27 mouse cellular contexts compared by ENCODE assay signal in the genomic region with DNA sequence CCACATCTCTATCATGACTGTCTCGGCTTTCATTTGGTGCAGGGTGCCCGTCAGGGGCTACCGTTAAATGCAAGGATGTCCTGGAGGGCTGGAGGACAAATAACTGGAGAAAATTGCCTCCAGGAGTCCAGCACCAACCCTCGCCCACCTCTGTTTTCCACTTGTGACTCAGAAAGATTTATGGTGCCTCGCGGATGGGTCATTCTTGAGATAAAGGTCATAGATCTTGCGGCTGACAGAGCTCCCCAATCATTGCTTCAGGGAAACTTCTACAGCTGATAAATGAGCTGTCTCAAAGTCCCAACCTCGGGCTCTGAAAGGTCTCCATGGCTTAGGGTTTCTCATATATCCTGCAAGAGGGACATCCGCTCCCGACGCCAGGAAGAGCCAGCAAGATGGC.
A peak's percentile ranks its signal among the peaks of the same experiment; 100 is the strongest.
DNase-seq lines count a peak whose midpoint lies in the region; ATAC-seq lines count a peak whose summit lies in the region.
"Had no signal": no experiment of that assay in that cellular context is flagged by ENCODE, and none has a peak within 500 bp of the region (broad histone marks: within the 10 kb centered on the region; RNA-seq: fewer than 3 reads in every experiment).

No protein-coding gene starts in this region.

- H3K4me3 ChIP-seq in intestine, embryonic 16.5 days (ENCODE audit: low read length) = no peak overlapping the region
- H3K4me3 ChIP-seq: erythroblast, embryonic 14.5 days; left cerebral cortex, adult 2 months; limb, embryonic 12.5 days; liver, embryonic 15.5 days; lung, embryonic 15.5 days; neural tube, embryonic 15.5 days; stomach, embryonic 15.5 days had no signal

- peak overlapping the region; percentile 23 for H3K4me2 ChIP-seq in intestine, embryonic 16.5 days (ENCODE audit: low read depth, low read length)
- H3K4me2 ChIP-seq: hindbrain, embryonic 14.5 days; limb, embryonic 12.5 days; liver, embryonic 15.5 days; lung, embryonic 15.5 days; neural tube, embryonic 15.5 days; stomach, embryonic 15.5 days had no signal

- H3K9me3 ChIP-seq in intestine, embryonic 16.5 days (ENCODE audit: control insufficient read depth, low read length) = no peaks in the 10 kb centered on the region
- H3K9me3 ChIP-seq: limb, embryonic 12.5 days; liver, embryonic 15.5 days; lung, embryonic 15.5 days; neural tube, embryonic 15.5 days; stomach, embryonic 15.5 days had no signal

- no peaks in the 10 kb centered on the region for H3K36me3 ChIP-seq in intestine, embryonic 16.5 days (ENCODE audit: control insufficient read depth, insufficient read depth, low read length)
- H3K36me3 ChIP-seq: limb, embryonic 12.5 days; liver, embryonic 15.5 days; lung, embryonic 15.5 days; neural tube, embryonic 15.5 days; stomach, embryonic 15.5 days had no signal

- H3K4me1 ChIP-seq in intestine, embryonic 16.5 days (ENCODE audit: control insufficient read depth, insufficient read depth, low read length) = peaks cover 9% of the 10 kb centered on the region
- H3K4me1 ChIP-seq: liver, embryonic 15.5 days; lung, embryonic 15.5 days; stomach, embryonic 15.5 days had no signal

- WGBS in intestine, embryonic 16.5 days = 20% methylated on average over 11 of the region's 11 CpGs

- no peaks in the 10 kb centered on the region for H3K27me3 ChIP-seq in intestine, embryonic 16.5 days (replicated peaks; ENCODE audit: control insufficient read depth, insufficient read depth, low read length)
- H3K27me3 ChIP-seq: liver, embryonic 15.5 days; neural tube, embryonic 15.5 days; stomach, embryonic 15.5 days had no signal

- DNase-seq in embryo, embryonic 10.5 days (ENCODE audit: low spot score) = peak; percentile 48
- no peak for DNase-seq in embryo, embryonic 11 days
- DNase-seq in adrenal gland, adult 2 months = peak; percentile 74
- DNase-seq in adrenal gland, postnatal 14 days = peak; percentile 60
- DNase-seq in lung, postnatal 10 days = no peak
- no peak for DNase-seq in retina, postnatal 1 day
- DNase-seq: cerebellum, adult 2 months; cerebellum, postnatal 25 days; heart, postnatal 4 days; kidney, adult 9 months; kidney, postnatal 10 days; layer of hippocampus, adult 9-11 months; lung, postnatal 36 days; midbrain, embryonic 14.5 days; right cerebral cortex, postnatal 25 days had no signal

- ATAC-seq in intestine, embryonic 16.5 days = no peak
- ATAC-seq: forebrain, embryonic 16.5 days; inflammation-experienced regulatory T-cells, adult 6 months; Patski had no signal

- no peak overlapping the region for H3K27ac ChIP-seq in intestine, embryonic 16.5 days (ENCODE audit: low read length)
- H3K27ac ChIP-seq: hindbrain, embryonic 14.5 days; left cerebral cortex, adult 2 months; limb, embryonic 12.5 days; liver, embryonic 15.5 days; lung, embryonic 15.5 days; stomach, embryonic 15.5 days had no signal

- no peak overlapping the region for H3K9ac ChIP-seq in intestine, embryonic 16.5 days (ENCODE audit: low read depth, low read length)
- H3K9ac ChIP-seq: hindbrain, embryonic 14.5 days; limb, embryonic 12.5 days; liver, embryonic 15.5 days; lung, embryonic 15.5 days; neural tube, embryonic 15.5 days; stomach, embryonic 15.5 days had no signal

Comparison
In these comparisons a context has a peak if more than half of its experiments do, and no peak if none do; other contexts are left out.
1. DNase-seq: peak in embryo, embryonic 10.5 days (single experiment), adrenal gland, adult 2 months (single experiment) and adrenal gland, postnatal 14 days (single experiment); none in embryo, embryonic 11 days (single experiment), lung, postnatal 10 days (single experiment) and retina, postnatal 1 day (single experiment).